Comparison of ENCODE assay signal across 18 mouse cellular contexts in genomic region chr10:127886551-127886950, GRCm38 (mm10). TPM values are rescaled to one million over a fixed set of nuclear protein-coding genes. Genes with fewer than 3 reads are reported as not detected.
"Had no signal": no experiment of that assay in that cellular context is flagged by ENCODE, and none has a peak within 500 bp of the region (broad histone marks: within the 10 kb centered on the region; RNA-seq: fewer than 3 reads in every experiment).

No protein-coding gene starts in this region.

- DNase-seq: left cerebral cortex, postnatal 4 days; lung, embryonic 14.5 days; lung, postnatal 10 days; lung, postnatal 4 days; midbrain, embryonic 14.5 days; right cerebral cortex, postnatal 14 days; thymus, postnatal 36 days had no signal

- H3K4me3 ChIP-seq: hindbrain, embryonic 15.5 days; layer of hippocampus, adult 2 months; limb, embryonic 13.5 days; midbrain, embryonic 10.5 days; myocyte; neural tube, embryonic 12.5 days had no signal

- H3K36me3 ChIP-seq: hindbrain, embryonic 15.5 days; limb, embryonic 13.5 days; midbrain, embryonic 10.5 days; neural tube, embryonic 12.5 days had no signal

- H3K27ac ChIP-seq: hindbrain, embryonic 15.5 days; kidney, postnatal 0 days; layer of hippocampus, adult 2 months; limb, embryonic 13.5 days; liver, embryonic 14.5 days; midbrain, embryonic 10.5 days; neural tube, embryonic 12.5 days had no signal

- H3K9me3 ChIP-seq: hindbrain, embryonic 15.5 days; limb, embryonic 13.5 days; midbrain, embryonic 10.5 days; neural tube, embryonic 12.5 days had no signal

- H3K9ac ChIP-seq: hindbrain, embryonic 15.5 days; limb, embryonic 13.5 days; liver, embryonic 14.5 days; lung, embryonic 14.5 days; neural tube, embryonic 12.5 days had no signal

- H3K4me1 ChIP-seq: hindbrain, embryonic 15.5 days; limb, embryonic 13.5 days; neural tube, embryonic 12.5 days had no signal

- H3K27me3 ChIP-seq: hindbrain, embryonic 15.5 days; limb, embryonic 13.5 days; neural tube, embryonic 12.5 days had no signal

- H3K4me2 ChIP-seq: hindbrain, embryonic 15.5 days; limb, embryonic 13.5 days; lung, embryonic 14.5 days; neural tube, embryonic 12.5 days had no signal

RNA-seq across cellular contexts. Expression of gene Rdh7, which starts 2.1 kb away (rescaled TPM):
- polyA plus RNA-seq: hindbrain, embryonic 11.5 days; hindbrain, embryonic 15.5 days; limb, embryonic 13.5 days; lung, embryonic 14.5 days; midbrain, embryonic 10.5 days; midbrain, embryonic 14.5 days; myocyte; neural tube, embryonic 12.5 days; thymus, postnatal 0 days had no signal

RNA-seq across cellular contexts. Expression of gene Sdr9c7, which starts 11.8 kb away (rescaled TPM):
- polyA plus RNA-seq: hindbrain, embryonic 11.5 days; hindbrain, embryonic 15.5 days; kidney, postnatal 0 days; limb, embryonic 13.5 days; liver, embryonic 14.5 days; lung, embryonic 14.5 days; midbrain, embryonic 10.5 days; midbrain, embryonic 14.5 days; myocyte; neural tube, embryonic 12.5 days had no signal

RNA-seq across cellular contexts. Expression of gene Rdh16f2, which starts 20.3 kb away (rescaled TPM):
- polyA plus RNA-seq: hindbrain, embryonic 11.5 days; hindbrain, embryonic 15.5 days; limb, embryonic 13.5 days; lung, embryonic 14.5 days; midbrain, embryonic 10.5 days; midbrain, embryonic 14.5 days; neural tube, embryonic 12.5 days had no signal

RNA-seq across cellular contexts. Expression of gene Rdh19, which starts 36.8 kb away (rescaled TPM):
- polyA plus RNA-seq: hindbrain, embryonic 11.5 days; hindbrain, embryonic 15.5 days; limb, embryonic 13.5 days; lung, embryonic 14.5 days; midbrain, embryonic 10.5 days; midbrain, embryonic 14.5 days; myocyte; neural tube, embryonic 12.5 days; stomach, embryonic 16.5 days; thymus, postnatal 0 days had no signal
